Mouse (Mus musculus): ENCODE measurements around the gene Mtmr1.
"Not testable (repeated sequence)": the region's sequence is repeated elsewhere in the genome, so short reads cannot be mapped to it uniquely, and the experiment has no call there.

Mtmr1 gene

GRCm38 (mm10) chrX:71364554-71364991, at the start of gene Mtmr1:
Gene Mtmr1, plus strand, starts transcription at chrX:71364760.
- peak; percentile 83 to 90 for DNase-seq

GRCm38 (mm10) chrX:71352033-71352432, 12.5 kb upstream of the Mtmr1 start:
- no peak for DNase-seq

DNA sequence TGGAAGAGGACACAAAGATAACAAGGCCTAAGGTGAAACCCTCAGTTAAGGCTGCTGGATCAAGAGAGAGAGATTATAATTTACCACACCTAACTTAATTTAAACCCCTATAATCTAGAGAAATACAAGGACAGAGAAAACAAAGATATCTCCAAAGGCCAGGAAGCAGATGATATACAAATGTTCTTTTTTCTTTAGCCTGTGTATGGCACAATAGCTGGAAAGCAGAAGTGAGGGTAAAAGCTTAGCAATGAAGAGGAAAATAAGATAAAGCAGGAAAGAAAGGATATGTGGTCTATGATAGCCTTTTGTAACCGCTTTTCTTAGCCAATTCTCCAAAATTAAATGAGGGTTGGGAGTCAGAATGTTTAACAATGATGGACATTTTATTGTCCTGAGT, 9.2 kb upstream of the Mtmr1 start:
- DNase-seq: no peak

DNA sequence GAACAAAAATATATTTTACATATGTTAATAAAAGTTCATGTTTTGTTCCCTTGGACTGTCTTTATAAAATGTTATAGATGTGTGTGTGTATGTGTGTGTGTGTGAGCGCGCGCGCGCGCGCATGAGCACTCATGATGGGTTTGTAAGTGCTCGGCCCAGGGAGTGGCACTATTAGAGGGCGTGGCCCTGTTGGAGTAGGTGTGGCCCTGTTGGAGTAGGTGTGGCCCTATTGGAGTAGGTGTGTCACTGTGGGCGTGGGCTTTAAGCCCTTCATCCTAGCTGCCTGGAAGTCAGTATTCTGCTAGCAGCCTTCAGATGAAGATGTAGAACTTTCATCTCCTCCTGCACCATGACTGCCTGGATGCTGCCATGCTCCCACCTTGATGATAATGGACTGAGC, 2.8 kb upstream of the Mtmr1 start:
- not testable (repeated sequence) for DNase-seq

GRCm38 (mm10) chrX:71364062-71364461, 498 bp upstream of the Mtmr1 start:
- DNase-seq: no peak

GRCm38 (mm10) chrX:71365011-71365410, 451 bp downstream of the Mtmr1 start:
- DNase-seq: peak; percentile 40 to 63

GRCm38 (mm10) chrX:71365510-71365909, 950 bp downstream of the Mtmr1 start:
- no peak for DNase-seq

DNA sequence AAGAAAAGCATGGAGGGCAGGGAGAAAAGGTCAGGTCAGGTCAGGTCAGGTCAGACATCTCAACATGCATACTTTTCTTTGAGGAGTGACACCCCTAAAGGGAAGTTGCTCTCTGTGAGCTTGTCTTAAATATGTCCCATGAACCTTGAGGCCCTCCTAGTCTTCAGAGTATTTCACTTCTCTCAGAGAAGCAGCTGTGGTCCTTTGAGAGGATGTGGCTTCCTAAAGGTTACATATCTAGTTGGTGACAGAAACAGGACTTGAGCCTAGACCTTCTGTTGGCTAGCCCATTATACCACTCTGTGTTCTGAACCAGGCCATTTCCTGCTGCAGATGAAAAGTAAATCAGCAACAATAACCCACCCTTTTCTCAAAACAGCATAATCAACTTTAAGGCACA, 2.4 kb downstream of the Mtmr1 start:
- DNase-seq: no peak

DNA sequence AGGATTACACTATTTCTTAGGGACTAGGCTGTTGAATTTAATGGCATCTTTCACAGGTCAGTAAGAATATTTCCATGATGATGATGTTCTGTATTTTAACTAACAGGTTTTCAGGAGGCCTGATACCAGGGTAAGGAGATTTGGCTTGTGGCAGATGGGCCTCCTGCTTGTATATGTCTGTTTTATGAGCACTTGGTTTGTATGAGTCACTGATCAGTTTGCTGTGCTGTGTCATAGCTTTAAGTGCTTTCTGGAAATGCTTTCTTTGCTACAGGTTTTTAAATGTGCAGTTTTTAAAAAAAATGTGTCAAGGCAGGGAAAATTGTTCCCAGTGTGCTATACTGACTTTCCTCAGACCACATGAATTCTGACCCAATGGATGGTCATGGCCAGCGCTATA, 12.2 kb downstream of the Mtmr1 start:
- DNase-seq: no peak

GRCm38 (mm10) chrX:71378435-71378834, 13.9 kb downstream of the Mtmr1 start:
- DNase-seq: no peak

- peak; percentile 20 to 27 for DNase-seq
Measured at GRCm38 (mm10) chrX:71381571-71381970, 17.0 kb downstream of the Mtmr1 start.

DNA sequence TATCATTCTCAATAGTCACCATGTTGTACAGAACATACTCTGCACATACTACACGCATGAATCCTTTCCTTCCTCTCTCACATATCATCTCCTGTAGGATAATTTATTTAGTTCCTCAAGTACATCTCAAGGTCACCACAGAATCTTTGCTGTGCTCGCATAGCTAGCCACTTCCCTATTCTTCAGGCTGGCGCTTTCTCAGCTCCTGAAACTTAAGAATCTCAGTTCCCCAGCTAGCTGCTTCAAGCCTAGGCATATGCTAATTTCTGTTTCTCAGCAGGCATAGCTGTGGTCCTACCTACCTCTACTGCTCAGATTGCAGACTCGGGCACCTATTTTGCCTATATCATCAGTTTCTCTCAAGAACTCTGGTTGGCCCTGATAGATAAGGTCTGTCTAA, 31.8 kb downstream of the Mtmr1 start:
- DNase-seq: no peak

DNA sequence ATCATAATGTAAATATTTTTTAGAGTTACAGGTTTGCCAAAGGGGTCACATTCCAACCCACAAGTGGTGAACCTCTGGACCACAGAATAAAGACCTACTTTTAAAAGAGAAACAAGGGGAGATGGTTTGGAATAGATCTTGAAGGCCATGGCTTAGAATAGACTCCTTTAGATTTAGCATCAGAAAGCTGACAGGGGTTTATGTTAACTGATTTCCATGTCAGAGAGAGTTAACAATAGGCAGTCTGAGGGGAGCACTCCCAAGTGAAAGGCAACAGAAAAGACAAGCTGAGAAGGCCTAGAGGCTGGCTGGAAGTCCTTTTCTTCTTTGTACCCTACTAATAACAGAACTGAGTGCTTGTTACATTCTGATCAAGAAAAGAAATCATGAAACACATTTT, 41.7 kb downstream of the Mtmr1 start:
- no peak for DNase-seq

- DNase-seq: no peak
Measured at GRCm38 (mm10) chrX:71408386-71408785, 43.8 kb downstream of the Mtmr1 start.

DNA sequence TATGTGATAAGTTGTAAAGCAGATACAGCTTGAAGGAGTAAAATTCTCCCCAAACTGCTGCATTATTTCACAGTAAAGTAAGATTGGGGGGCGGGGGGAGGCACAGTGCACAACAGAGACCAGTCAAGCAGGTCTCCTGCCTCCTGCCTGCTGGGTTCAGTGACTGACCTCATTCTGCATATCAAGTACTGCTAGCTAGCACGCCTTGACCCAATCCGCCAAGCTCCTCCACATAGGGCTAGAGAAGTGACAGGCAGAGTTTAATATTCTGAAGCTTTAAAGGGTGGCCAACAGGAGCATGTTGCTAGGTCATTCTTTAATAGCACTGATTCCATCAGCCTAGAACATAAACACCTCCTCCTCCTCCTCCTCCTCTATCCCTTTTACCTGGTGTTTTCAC, 48.2 kb downstream of the Mtmr1 start:
- DNase-seq: peak in 1 of 2 experiments; percentile 8

DNA sequence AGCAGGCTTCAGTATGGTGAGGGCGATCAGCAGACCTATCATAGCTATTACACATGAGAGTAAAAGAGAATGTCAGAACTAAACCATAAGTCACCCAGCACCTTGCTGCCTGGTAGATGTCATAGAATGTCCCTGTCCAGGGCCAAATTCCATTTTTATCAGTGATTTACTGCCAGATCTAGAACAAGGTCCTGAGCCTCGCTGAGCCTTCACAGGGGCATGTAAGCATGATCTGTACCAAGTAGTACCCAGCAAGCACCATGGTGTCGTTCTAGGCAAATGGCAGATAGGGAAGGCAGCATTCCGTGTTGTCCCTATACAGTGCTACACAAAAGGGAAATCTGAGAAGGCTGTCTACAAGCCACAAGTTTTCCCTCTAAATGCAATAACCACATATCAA, 49.1 kb downstream of the Mtmr1 start:
- DNase-seq: no peak

DNA sequence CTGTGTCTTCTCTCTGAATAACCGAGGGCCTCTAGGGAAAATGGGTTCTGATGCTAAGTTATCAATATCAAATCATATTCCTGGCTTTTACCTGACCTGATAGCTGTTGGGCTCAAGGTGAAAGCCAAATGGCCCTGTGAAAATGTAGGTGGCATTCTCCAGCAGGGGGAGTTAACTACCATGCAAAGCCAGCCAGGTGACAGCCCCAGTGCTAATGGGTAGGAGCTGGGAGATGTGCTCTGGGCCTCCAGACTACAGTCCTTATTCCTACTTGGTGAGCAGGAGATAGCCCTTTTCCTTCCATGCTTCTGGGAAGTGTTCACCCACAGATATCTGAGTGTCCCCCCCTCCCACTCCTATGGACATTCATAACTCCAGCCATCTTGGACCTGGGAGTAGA, 60.3 kb downstream of the Mtmr1 start:
- DNase-seq: peak in 1 of 2 experiments; percentile 8

DNA sequence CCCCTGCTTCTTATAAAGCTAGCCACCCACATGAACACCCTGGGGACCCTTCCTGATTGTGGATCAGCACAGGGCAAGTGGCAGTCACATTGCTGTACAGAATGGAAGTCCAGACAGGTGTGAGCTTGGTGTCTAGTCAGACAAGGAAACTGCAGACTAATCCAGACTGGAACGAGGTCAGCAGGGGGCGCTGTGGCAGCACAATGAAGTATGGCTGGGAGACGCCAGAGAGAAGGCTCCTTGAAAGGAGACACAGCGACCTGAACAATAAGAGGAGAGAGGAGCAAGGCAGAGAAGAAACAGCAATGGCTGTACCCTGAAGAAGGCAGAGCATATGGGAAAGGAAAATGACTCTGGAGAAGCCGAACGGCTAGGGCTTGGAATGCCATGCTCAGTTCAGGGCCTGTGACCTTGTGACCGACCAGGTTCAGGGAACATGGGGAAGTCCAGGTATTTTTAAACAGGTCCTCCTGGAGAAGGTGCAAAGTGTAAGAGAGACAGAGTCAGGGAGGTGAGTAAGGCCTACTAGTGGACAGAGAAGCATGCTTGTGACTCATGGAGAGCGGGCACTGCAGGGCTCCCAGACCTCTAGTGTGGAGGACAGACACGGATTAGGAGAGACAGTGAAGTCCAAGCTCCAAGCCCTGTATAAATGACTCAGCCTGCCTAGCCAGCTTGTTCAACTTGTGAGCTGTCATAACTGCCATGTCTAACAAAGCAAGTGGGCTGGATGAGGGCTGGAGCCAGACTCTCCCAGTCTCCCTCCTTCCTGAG, 61.4 kb downstream of the Mtmr1 start:
- DNase-seq: peak; percentile 90 to 91

DNA sequence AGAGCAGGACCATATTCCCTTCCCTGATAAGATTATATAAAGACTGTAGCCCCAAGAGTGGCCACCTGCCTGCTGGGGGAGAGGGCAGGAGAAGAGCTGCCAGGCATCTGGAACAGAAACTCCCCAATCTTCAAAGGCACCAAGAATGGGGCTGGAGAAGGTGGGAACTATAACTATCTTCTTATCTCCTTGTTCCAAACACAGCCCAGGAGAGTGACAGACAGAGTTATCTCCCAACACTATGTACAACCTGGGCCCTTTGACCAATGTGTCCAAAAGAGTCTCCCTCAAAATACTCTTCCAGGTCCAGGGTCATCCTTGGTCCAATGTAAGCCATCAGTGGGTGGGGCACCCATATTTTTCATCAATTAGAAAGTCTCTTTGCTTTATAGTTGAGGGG, 62.9 kb downstream of the Mtmr1 start:
- no peak for DNase-seq

DNA sequence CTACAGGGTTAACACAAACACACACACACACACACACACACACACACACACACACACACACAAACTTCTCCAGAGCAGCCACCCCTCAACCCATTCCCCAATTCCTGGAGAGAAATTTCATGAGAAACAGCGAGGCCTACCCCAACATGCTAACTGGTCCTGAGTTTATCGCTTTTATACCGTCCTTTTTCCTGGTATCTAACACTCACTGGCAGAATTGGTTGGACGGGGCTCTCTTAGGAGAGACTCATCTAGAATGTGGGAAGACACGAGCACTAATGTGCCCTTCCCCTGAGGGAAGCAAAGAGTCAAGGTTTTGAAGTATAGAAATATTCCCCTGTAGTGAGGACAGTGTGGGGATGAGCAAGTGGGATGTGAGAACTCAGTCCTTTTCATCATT, 66.3 kb downstream of the Mtmr1 start:
- DNase-seq: no peak

DNA sequence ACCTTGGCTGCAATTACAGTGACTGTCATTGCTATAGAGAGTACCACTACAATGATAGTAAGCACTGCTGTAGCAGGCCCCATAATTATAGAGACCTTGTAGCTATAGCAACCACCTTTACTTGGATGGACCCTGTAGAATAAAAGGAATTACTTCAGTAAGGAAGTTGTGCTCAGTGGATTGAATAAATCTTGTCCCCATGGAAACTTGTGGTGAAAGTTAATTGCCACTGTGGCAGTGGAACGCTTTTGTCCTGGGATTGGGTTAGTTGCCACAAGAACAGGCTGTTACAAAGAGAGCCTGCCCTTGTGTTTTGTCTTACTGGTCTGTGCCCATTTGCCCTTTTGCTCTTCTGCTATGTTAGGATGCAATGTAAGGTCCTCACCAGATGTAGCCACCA, 69.9 kb downstream of the Mtmr1 start:
- no peak for DNase-seq

- no peak for DNase-seq
Measured at GRCm38 (mm10) chrX:71434860-71435259, 70.3 kb downstream of the Mtmr1 start.

DNA sequence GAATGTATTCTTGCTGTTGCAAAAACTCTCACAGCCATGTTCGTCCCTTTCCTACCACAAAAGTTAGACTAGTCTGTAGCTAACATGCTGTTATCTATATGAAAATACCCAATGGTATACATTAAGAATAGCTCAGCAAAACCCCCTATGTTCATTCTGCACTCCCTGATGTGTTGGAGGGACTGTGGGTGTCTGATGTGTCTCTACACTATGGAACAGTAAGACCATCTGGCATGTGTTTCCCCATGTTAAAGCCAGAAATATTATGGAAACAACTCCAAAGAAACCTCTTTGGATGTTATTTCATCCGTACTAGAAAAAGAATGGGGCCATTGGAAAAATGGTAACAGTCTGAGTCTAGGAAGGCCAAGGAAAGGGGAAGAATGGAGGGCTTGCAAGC, 71.0 kb downstream of the Mtmr1 start:
- DNase-seq: no peak

DNA sequence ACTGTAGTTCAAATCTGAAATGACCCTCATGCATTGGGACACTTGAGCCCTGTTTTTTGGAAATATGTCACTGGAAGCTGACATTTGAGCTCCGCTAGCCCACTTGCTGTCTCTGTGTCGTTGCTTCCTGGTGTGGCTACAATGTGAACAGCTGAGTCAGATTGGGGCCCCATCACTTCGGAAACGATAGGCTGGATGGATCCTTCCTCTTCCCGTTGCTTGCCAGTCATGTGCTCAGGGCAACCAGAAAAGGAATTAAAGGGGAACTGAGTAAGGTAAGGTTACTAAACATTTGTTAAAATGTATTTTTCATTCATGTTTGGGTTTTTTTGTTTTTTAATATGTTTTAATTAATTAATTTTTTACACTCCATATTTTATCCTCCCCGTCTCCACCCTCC, 74.9 kb downstream of the Mtmr1 start:
- no peak for DNase-seq

- DNase-seq: no peak
Measured at GRCm38 (mm10) chrX:71442916-71443315, 78.4 kb downstream of the Mtmr1 start.

Measured in kidney, postnatal 4 days (tissue).